Comparison of ENCODE assay signal across 7 mouse cellular contexts in the genomic region with DNA sequence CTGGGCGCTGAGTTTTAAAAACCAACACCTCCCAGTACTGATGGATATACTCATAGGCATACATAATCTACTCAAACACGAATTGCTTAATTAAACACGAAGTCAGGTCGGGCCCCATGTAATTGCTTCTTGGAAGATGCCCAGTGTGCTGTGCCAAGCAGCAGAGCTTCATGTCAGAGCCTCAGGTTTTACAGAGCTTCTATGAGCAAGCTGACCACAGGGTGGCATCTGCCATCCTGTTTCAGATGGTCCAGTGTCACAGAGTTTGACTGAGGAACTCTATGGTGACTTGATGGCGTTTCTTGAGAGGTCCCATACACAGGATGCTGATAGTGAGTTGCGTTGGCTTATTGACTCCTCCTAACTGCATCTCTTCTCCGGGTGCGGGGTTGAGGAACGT. TPM values are rescaled to one million over a fixed set of nuclear protein-coding genes. Genes with fewer than 3 reads are reported as not detected.
DNase-seq lines count a peak whose midpoint lies in the region; ATAC-seq lines count a peak whose summit lies in the region.

No protein-coding gene starts in this region.

- peak overlapping the region; percentile 37; the same call in 1 of the 2 replicates for H3K27ac ChIP-seq in kidney, embryonic 14.5 days (ENCODE audit: low read depth, low read length)
- H3K27ac ChIP-seq in midbrain, embryonic 16.5 days (ENCODE audit: low read length), result no peak overlapping the region

- no peak overlapping the region for H3K4me2 ChIP-seq in kidney, embryonic 14.5 days (replicated peaks; ENCODE audit: low read depth, low read length)
- H3K4me2 ChIP-seq in midbrain, embryonic 16.5 days (ENCODE audit: low read length), result no peak overlapping the region

- H3K27me3 ChIP-seq in kidney, embryonic 14.5 days (ENCODE audit: control insufficient read depth, insufficient read depth, low read length), result no peaks in the 10 kb centered on the region
- H3K27me3 ChIP-seq in midbrain, embryonic 16.5 days (ENCODE audit: control insufficient read depth, insufficient read depth, low read depth, low read length), result peaks cover 16% of the 10 kb centered on the region

- H3K4me3 ChIP-seq in kidney, embryonic 14.5 days (ENCODE audit: low read length), result no peak overlapping the region
- H3K4me3 ChIP-seq in midbrain, embryonic 16.5 days (ENCODE audit: low read depth, low read length), result no peak overlapping the region

- DNase-seq in kidney, adult 18-20 months, result no peak
- peak; percentile 39 for DNase-seq in NIH3T3 (ENCODE audit: low read depth)
- DNase-seq in cerebellum, postnatal 25 days, result peak; percentile 38 to 63
- peak; percentile 48 for DNase-seq in lung, postnatal 36 days
- no peak for DNase-seq in thymus, postnatal 4 days

- H3K36me3 ChIP-seq in kidney, embryonic 14.5 days (ENCODE audit: control insufficient read depth, insufficient read depth, low read length), result peaks cover 11% of the 10 kb centered on the region; the same call in 1 of the 2 replicates
- H3K36me3 ChIP-seq in midbrain, embryonic 16.5 days (ENCODE audit: control insufficient read depth, insufficient read depth, low read length), result no peaks in the 10 kb centered on the region

- peaks cover 42% of the 10 kb centered on the region for H3K4me1 ChIP-seq in kidney, embryonic 14.5 days (ENCODE audit: control insufficient read depth, insufficient read depth, low read length)
- H3K4me1 ChIP-seq in midbrain, embryonic 16.5 days (ENCODE audit: control insufficient read depth, insufficient read depth, low read length), result peaks cover 7% of the 10 kb centered on the region; the same call in 1 of the 2 replicates

- no peak overlapping the region for H3K9ac ChIP-seq in kidney, embryonic 14.5 days (ENCODE audit: low read depth, low read length)
- no peak overlapping the region for H3K9ac ChIP-seq in midbrain, embryonic 16.5 days (ENCODE audit: low read depth, low read length)

- 67% methylated on average over 9 of the region's 9 CpGs for WGBS in kidney, embryonic 14.5 days
- 64% methylated on average over 9 of the region's 9 CpGs for WGBS in midbrain, embryonic 16.5 days

- no peaks in the 10 kb centered on the region for H3K9me3 ChIP-seq in kidney, embryonic 14.5 days (ENCODE audit: control insufficient read depth, low read length)
- no peaks in the 10 kb centered on the region for H3K9me3 ChIP-seq in midbrain, embryonic 16.5 days (replicated peaks; ENCODE audit: control insufficient read depth, low read length, poor library complexity, severe bottlenecking)

- no peak for ATAC-seq in kidney, embryonic 14.5 days (ENCODE audit: low FRiP score, low TSS enrichment)
- no peak for ATAC-seq in midbrain, embryonic 16.5 days

RNA-seq across cellular contexts. Expression of a gene that starts 6.5 kb away (rescaled TPM):
- polyA plus RNA-seq in kidney, embryonic 14.5 days (2014; fragmentation: Nextera tagmentation; extraction: Ambion mirVana), result 76.2 and 105 TPM in 2 replicates
- polyA plus RNA-seq in midbrain, embryonic 16.5 days (2015; fragmentation: Nextera tagmentation; extraction: Ambion mirVana), result 2.9 and 4.1 TPM in 2 replicates

Comparison
In these comparisons a context has a peak if more than half of its experiments do, and no peak if none do; other contexts are left out.
1. DNase-seq: peak in NIH3T3 (single experiment), cerebellum, postnatal 25 days (2 of 2) and lung, postnatal 36 days (single experiment); none in kidney, adult 18-20 months (single experiment) and thymus, postnatal 4 days (single experiment).
2. RNA of a gene that starts 6.5 kb away (polyA plus RNA-seq): 76.2 to 105 TPM in kidney, embryonic 14.5 days; 2.9 to 4.1 TPM in midbrain, embryonic 16.5 days; every median in the first group is over 10 times any median in the second.